Mouse (Mus musculus): ENCODE measurements around the gene Lrfn3. TPM values are rescaled to one million over a fixed set of nuclear protein-coding genes. Genes with fewer than 3 reads are reported as not detected.

The Lrfn3 gene
- total RNA-seq, 2 experiments from 2014 or later: 39.1 to 42.5 TPM

DNA sequence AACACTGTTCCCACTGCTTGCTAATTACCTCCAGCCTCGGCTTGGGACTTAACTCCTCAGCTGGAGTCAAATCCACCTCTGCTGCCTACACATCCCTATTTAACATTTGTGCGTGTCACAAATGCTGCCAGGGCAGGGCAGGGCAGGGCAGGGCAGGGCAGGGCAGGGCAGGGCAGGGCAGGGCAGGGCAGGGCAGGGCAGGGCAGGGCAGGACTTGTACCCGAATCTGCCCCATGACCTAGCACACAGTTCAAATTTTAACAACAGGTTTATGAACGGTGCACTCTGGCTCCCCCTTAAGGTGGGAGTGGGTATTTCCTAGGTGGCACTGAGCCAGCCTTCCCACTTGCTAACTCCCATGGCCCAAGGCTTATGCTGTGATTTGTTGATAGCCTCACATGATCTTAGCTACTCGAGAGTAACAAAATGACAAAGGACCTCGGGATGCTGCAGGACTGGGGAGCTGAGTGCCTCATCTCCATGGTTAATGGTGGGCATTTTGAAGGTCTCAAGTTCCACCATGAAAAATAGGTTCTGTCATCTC lies 9.2 kb downstream of the Lrfn3 start:
- DNase-seq (ENCODE audit: low spot score in 2 of 2): peak; percentile 80 to 89
- intact Hi-C loops (cut with DNase I): no loop called here

DNA sequence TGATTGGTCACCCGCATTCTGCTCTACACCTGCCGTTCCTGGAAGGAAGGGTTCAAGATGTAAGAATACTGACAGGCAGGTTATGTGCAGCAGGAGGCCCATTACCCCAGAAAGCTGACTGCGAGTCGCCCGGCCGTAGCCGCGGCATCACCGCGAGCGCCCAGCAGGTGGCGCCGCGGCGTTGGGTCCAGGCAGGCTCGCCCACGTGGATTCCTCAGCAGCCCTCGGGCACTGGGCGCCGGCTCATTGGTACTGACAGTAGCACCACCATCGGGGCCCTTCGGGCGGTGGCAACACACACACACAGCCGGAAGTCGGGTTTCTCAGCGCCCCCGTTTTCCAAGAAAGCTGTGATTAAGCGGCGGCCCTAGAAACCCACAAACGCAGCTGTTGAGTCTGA lies 14.7 kb downstream of the Lrfn3 start:
- peak; percentile 82 to 92 for DNase-seq (ENCODE audit: low spot score in 2 of 2)
- intact Hi-C loops (cut with DNase I): loop anchor here (5.0 kb wide), 1 partner anchor 84 kb away; no protein-coding TSS in a partner anchor

DNA sequence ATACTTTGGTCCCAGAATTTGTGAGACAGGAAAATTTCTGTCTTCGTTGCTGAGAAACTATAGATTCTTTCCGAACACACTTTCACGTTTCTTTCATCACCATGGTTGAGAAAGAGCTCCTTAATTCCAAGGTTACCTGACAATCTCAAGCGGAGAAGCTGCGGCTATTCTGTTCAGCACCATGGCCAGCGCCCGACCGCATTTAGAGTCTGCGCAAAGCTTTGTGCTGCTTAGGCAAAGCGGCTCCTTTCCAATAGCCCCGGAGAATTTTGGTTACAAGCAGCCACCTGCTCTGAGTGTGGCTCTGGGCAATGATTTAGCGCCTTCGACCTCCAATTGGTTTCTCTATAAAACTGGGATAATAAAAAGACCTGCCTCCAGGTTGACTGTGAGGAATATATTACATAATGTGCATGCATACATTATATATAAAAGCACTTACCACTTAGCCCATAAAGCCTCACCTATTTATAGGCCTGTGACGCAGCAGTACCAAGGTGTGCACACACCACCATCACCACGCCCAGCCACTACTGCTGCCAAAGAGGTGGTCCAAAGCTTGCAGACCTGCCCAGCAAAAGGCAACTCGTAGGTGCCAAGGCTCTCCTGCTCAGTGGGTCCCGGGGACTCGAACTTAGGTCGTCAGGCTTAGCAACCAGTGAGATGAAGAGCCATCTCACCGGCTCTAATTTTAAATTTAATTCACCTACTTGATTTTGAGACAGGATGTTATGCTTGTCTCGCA lies 15.8 kb downstream of the Lrfn3 start:
- no peak for DNase-seq (ENCODE audit: low spot score in 2 of 2)
- intact Hi-C loops (cut with DNase I): loop anchor here (5.0 kb wide), 1 partner anchor 85 kb away; no protein-coding TSS in a partner anchor

DNA sequence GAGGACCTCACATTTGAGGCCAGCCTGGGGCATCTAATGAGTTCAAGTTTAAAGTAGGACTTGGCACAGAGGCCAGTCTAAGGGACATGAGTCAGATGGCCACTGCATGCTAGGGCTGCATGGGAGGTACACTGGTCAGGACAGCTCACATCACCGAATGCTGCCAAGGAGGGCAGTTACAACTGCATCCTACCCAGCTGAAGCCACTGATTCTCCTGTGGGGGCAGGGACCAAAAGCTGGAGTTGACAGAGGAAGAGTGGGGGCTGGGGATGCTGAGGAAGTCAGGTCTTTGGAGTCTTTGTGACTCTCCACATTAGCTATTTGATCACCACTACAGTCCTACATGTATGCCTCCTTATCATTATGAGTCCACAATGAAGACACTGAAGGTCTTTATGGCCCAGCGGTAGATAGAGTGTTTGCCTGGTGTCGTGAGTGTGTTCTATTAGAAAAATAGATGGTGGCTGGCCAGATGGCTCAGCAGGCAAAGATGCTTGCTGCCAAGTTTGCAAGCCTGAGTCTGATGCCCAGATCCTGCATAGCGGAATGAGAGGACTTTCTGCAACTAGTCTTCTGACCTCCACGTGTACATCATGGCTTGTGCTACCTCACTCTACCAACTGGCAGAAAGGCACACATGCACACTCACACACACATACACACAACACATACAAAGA lies 23.0 kb downstream of the Lrfn3 start:
- DNase-seq (ENCODE audit: low spot score in 2 of 2): no peak
- intact Hi-C loops (cut with DNase I): loop anchor here (5.0 kb wide), 1 partner anchor 33 kb away; no protein-coding TSS in a partner anchor

DNA sequence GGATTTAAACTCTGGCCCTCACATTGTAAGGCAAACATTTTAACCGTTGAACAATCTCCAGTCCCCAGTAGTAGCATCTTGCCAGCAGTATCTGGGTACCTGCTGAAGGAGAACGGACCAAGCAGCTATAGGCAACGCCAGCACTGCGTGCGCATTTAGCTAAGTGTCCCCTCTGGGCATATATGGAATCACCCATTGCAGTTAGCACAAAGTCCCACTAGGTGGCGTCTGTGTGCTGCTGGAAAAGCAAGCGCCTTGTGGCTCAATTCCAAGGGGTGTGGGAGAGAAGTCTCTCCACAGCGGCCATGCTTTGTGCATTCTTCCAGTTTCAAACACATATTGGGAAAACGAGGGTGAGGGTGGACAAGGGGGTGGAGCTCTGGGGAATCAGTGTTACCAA lies 26.2 kb downstream of the Lrfn3 start:
- peak; percentile 96 to 97 for DNase-seq (ENCODE audit: low spot score in 2 of 2)
- intact Hi-C loops (cut with DNase I): loop anchor here (5.0 kb wide), 1 partner anchor 36 kb away; no protein-coding TSS in a partner anchor

DNA sequence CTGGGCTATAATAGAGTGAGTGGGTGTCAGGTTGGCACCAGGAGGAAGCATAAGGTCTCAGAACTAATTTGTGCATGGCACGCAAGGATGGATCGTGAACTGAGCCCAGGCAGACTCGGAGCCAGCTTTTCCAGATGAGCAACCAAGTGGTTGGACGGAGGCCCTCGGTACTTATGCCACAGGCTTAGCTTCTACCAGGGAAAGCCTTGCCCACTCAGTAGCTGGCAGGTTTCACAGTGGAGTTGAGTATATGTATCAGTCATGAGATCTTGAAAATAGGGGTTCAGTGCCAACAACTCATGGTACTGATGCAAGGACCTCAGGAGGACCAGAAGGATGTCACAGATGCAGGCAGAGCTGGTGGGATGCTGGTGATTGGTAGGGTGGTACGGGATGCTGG lies 26.9 kb downstream of the Lrfn3 start:
- peak in 1 of 2 experiments; percentile 38 for DNase-seq (ENCODE audit: low spot score in 2 of 2)
- intact Hi-C loops (cut with DNase I): loop anchor here (5.0 kb wide), 1 partner anchor 37 kb away; no protein-coding TSS in a partner anchor

DNA sequence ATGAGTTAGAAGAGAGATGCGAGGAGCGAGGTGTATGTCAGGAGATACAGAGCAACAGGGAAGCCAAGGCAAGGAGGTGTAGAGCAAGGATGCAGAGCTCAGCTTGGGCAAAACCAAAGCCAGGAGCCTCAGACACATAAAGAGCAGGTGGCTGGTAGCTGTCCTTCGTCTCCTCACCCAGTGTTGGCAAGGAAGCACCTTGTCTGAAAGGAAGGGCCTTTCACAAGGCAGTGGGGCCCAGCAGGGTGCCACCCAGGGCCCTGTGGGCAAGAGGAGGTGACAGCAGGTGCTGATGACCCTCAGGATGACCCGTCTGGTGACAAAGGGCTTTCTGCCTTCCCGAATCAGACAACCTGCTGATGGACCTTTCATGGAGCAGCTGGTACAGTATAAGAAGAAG lies 28.0 kb downstream of the Lrfn3 start:
- intact Hi-C loops (cut with DNase I): no loop called here
- no peak for DNase-seq (ENCODE audit: low spot score in 2 of 2)

DNA sequence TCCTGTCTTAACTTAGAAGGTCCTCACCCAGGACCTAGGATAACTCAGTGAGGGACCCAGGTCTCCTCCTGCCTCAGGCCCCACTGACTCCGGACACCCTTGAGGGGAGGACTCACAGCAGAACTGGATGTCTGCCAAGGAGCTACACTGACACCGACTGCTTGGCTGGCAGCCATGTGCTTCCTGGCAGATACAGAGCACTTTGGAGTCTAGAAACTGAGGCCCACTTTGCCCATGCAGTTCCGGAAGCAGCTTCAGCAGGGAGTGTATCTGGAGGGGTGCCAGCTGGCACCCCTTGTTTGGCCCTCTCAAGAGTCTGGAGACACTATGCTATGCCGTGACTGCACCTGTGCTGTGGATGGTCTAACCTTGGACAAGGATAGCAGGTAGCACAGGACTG lies 29.1 kb downstream of the Lrfn3 start:
- intact Hi-C loops (cut with DNase I): no loop called here
- DNase-seq (ENCODE audit: low spot score in 2 of 2): peak; percentile 87 to 92

DNA sequence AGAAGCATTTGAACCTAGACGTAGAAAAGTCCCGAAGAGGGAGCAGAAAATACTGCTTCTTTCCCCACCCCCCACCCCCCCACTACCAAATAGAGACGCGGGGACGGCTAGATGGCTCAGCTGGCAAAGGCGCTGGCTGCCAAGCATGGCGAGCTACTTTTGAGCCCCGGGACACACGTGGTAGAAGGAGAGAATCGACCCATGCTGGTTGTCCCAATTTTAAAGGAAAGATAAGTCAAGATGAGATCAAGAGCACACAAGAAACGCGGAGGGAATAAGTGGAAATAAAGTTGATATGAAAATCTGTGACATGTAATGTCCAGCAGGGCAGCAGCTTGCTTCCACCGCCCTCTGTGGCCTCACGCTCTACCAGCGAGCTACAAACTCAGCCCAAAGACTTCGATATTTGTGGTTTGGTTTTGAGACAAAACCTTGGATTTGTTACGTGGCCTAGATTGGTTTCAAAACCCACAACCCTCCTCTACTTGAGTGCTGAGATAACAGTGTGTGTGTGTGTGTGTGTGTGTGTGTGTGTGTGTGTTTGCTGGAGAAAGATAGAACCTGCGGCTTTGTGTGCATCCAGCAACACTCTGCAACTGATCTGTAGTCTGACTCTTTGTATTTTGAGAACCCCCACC lies 29.8 kb downstream of the Lrfn3 start:
- intact Hi-C loops (cut with DNase I): no loop called here
- no peak for DNase-seq (ENCODE audit: low spot score in 2 of 2)

DNA sequence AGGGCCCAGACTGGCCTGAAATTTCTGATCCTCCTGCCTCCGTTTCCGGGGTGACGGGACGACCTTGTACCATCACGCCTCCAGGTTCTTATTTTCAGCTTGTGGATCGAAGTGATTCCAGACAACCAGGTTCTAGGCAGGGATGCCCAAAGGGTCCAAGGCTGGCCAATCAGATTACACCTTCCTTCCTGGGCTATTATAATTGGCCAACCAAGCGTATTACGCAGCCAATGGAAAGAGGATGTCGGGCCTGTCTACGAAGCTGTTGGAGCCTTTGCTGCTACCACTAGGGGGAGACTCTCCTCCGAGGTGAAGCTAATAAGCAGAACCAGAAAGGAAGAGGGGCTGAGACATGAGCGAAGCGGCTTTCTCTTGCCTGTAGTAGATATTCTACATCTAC lies 30.7 kb downstream of the Lrfn3 start:
- intact Hi-C loops (cut with DNase I): no loop called here
- peak; percentile 96 to 99 for DNase-seq (ENCODE audit: low spot score in 2 of 2)

DNA sequence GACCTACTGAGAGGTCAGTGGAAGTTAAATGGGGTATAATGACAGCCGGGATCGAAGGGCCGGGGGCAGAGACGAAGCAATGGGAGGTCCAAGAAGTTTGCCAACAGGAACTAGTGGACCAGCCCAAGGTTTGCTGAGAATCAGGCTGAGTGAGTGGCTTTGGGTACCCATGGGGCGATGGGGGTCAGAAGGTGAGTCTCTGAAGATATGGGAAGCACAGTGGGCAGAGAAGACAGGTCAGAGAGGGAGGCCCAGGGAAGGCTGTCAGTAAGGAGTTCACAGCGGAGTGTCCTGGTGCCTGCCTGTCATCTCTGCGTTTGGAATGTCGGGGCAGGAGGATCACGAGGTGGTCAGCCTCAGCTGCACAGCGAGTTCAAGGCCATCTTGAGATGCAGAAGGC lies 34.2 kb downstream of the Lrfn3 start:
- DNase-seq (ENCODE audit: low spot score in 2 of 2): no peak
- intact Hi-C loops (cut with DNase I): no loop called here

DNA sequence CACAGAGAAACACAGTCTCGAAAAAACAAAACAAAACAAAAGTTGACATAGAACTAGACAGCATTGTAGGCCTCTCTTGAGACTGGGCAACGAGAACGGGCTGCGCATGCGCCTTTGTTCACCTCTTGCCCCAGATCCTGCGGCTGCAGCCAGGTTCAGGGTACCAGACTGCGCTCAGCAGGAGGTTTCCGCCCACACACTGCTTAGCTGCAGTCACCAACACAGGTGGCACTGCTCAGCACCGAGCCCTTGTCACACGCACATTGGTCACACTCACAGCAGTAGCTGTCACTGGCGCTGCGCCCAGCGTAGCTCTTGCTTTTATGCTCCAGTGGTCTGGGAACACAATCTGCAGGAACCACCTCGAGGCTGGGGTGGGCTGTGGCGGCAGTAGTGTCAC lies 35.4 kb downstream of the Lrfn3 start:
- no peak for DNase-seq (ENCODE audit: low spot score in 2 of 2)
- intact Hi-C loops (cut with DNase I): no loop called here

DNA sequence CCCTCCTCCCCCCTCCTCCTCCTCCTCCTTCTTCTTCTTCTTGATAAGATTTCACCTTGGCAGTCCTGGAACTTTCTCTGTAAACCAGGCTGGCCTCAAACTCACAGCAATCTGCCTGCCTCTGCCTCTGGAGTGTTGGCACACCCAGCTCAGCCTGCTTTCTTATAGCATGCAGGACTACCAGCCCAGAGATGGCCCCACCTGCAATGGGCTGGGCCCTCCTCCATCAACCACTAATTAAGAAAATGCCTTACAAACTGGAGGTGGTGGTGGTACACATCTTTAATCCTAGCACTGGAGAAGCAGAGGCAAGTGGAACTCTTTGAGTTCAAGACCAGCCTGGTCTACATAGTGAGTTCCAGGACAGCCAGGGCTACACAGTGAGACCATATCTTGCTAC lies 36.1 kb downstream of the Lrfn3 start:
- intact Hi-C loops (cut with DNase I): no loop called here
- DNase-seq (ENCODE audit: low spot score in 2 of 2): no peak

DNA sequence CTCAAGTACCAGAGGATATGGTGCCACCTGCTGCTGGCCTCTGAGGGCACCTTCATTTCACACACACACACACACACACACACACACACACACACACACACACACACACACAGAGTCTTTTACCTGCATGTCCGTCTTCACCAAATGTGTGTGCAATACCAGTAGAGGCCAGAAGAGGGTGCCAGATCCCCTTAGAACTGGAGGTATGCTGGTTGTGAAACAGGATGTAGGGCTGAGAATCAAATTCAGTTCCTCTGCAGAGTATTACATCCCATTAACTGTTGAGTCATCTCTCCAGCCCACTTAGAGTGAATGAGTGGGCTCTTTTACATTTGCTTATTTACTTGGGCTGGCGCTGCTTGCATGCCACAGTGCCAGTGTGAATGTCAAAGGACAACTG lies 37.2 kb downstream of the Lrfn3 start:
- intact Hi-C loops (cut with DNase I): no loop called here
- no peak for DNase-seq (ENCODE audit: low spot score in 2 of 2)

DNA sequence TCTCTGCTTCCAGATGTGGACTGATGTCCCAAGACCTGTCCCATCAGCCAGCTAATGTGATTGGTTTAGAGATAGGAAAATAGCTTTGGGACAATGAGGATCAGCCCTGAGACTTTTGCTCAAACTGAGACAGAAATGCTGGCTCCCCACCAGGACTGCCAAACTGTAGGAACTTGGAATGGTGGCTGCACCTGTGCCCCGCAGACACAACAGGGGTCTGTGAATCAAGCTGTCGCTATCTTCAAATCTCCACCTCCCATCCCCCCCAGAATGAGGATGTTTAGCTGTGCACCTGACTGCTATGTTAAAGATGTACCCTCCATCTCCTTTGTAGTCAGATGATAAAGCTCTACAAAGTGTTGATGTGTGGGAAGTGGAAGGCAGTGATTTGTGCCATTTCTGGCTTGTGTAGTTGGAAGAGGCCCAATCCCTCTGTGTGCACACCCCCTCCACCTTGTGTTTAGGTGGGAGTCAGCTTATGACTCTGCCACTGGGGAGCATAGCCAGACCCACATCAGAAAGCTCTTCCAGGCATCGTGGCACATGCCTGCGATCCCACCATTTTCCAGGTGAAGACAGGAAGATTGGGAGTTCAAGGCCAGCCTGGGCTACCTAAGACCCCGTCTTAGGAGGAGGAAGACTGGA lies 38.1 kb downstream of the Lrfn3 start:
- intact Hi-C loops (cut with DNase I): no loop called here
- DNase-seq (ENCODE audit: low spot score in 2 of 2): peak; percentile 32 to 77

DNA sequence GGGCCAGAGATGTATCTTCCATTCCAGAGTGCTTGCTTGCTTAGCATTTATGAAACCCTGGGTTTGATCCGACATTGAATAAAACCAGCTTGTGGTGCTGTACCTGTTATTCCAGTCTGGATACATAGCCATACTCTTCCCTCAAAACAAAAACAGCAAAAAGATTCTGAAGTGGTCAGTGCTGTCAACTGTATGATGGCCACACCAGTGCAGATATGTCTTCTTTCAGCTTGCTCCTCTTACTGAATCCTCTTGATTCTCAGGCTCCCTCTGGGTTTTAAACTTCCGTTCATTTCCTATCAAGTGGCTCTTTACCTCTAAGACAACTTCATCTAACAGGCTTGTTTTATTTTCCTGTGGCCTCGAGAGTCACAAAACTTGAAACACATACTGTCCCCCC lies 38.8 kb downstream of the Lrfn3 start, which contains the start of gene Sdhaf1:
Sdhaf1 (minus strand) TSS at position 101 of the 400 bp plus-strand sequence.
- no peak for DNase-seq (ENCODE audit: low spot score in 2 of 2)
- intact Hi-C loops (cut with DNase I): no loop called here

DNA sequence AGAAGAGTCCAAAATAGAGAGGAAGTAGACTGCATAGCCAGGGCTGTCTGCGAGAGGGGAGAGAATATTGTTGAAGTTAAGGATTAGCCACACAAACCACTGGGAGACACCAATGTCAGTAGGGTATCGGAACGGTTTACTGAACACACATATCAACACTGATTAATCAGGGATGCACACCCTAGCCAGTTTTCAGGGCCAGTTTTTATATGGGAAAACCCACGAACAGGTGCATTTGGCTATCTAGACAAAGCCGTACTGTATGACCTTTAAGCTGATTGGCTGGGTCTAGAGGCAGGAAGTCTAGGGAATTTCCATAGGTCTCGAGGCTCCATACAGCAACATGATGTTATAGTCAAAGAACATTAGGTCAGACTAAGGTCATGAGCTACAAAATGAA lies 39.7 kb downstream of the Lrfn3 start:
- intact Hi-C loops (cut with DNase I): no loop called here
- no peak for DNase-seq (ENCODE audit: low spot score in 2 of 2)

DNA sequence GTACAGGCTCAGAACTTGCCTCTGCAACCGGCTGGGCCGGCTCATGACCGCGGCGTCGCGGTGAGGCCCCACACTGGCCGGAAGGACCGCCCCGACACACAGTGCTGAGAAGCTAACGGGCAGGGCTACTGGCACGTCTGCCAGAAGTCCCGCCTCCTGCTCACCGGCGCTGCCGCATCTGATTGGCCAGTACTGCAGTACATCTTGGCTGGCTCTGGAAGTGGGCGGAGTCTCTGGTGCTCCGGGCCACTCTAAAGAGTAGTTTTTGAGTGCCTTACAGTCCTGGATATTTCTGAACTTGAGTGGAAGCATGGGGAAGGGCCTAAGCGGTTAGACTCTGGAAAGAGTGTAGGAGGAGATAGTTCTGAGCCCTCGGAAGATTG lies 40.3 kb downstream of the Lrfn3 start:
- intact Hi-C loops (cut with DNase I): no loop called here
- peak; percentile 97 to 98 for DNase-seq (ENCODE audit: low spot score in 2 of 2)

DNA sequence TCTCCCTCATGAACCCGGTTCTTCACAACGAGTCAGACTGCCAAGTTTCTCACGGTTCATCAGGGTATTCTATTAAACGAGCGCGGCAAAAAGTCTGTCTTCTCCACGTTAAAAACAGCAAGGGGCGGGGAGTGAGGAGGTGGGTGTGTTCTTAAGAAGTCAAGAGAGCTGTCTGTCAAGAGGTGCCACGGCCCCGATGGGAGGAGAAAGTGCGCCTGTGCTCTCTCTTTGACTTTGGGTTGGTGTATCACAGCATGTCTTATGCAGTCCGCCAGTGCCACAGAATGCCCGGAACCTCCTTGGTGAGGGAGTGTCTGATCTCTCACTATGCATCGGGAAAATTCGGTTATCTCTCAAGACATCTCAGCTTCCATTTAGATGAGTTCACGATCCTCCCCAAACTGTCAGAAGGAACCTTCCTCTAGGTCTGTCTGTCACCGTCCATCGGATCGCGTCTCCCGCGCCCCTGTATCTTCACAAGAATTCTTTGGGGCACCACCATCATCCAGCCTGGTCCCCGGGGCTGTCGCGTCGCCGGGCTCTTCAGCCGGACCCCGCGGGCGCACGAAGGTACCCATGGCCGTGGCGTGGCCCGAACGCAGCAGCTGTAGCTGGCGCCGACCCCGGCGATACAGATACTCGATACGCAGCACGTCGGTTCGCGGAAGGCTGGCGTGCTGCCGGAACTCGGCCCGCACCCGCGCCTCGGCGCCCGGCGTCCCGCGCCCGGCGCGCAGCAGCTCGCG lies 40.9 kb downstream of the Lrfn3 start, which contains the start of gene E130208F15Rik:
E130208F15Rik (plus strand) TSS at position 202 of the 746 bp plus-strand sequence.
- intact Hi-C loops (cut with DNase I): no loop called here
- DNase-seq (ENCODE audit: low spot score in 2 of 2): peak; percentile 66 to 69

All from left cerebral cortex, postnatal 14 days (tissue).